Mouse (Mus musculus) thymus, adult 2 months (tissue): ENCODE data around the gene Mgat4b.

Experiments
- CTCF ChIP-seq: fragments of 200-500 bp; IDR thresholded peaks from 2 replicates; pipeline ENCODE4 v1.5.1; 2012; ENCODE audit warnings: mild to moderate bottlenecking, control low read depth, low read length, moderate library complexity, borderline replicate concordance; ENCODE audit not compliant: control insufficient read depth, poor library complexity, insufficient read depth; ENCODE audit errors: extremely low read depth
- POLR2A ChIP-seq: fragments of 200-500 bp; IDR thresholded peaks from 2 replicates; pipeline ENCODE4 v1.6.1; 2012; ENCODE audit warnings: mild to moderate bottlenecking, low read length, control low read depth, moderate library complexity; ENCODE audit not compliant: control insufficient read depth, poor library complexity, insufficient read depth; ENCODE audit errors: extremely low read depth

GRCm38 (mm10) chr11:50279005-50279404 lies 68.3 kb downstream of the Mgat4b start:
- TF ChIP-seq CTCF: no peak
- no peak for TF ChIP-seq POLR2A
